Mouse (Mus musculus) embryonic facial prominence, embryonic 14.5 days (tissue): ENCODE data around the gene Rundc3a. TPM values are rescaled to one million over a fixed set of nuclear protein-coding genes. Genes with fewer than 3 reads are reported as not detected.

ENCODE experiments used
- ATAC-seq: fragments of 200-750 bp; cut with Nextera tagmentation; 2 replicates; pipeline ENCODE4 v1.8.0; 2017; ENCODE audit warnings: low read depth, moderate number of reproducible peaks, moderate TSS enrichment
- DNase-seq: peaks from one replicate; pipeline ENCODE4 v3.0.0-alpha.2; 2015; ENCODE audit warnings: low spot score
- H3K27ac ChIP-seq: fragments of 300-500 bp; sonication (generic); replicated peaks from 2 replicates; pipeline ENCODE4 v1.5.1; 2014; ENCODE audit warnings: low read depth, mild to moderate bottlenecking, low read length, moderate library complexity
- H3K27me3 ChIP-seq: fragments of 300-500 bp; sonication (generic); replicated peaks from 2 replicates; pipeline ENCODE4 v1.6.1; 2014; ENCODE audit warnings: low read length; ENCODE audit not compliant: control insufficient read depth, insufficient read depth
- H3K36me3 ChIP-seq: fragments of 300-500 bp; sonication (generic); 2 replicates; pipeline ENCODE4 v1.6.1; 2014; ENCODE audit warnings: low read length, mixed read lengths; ENCODE audit not compliant: control insufficient read depth, insufficient read depth
- H3K4me1 ChIP-seq: fragments of 300-500 bp; sonication (generic); 2 replicates; pipeline ENCODE4 v1.6.1; 2014; ENCODE audit warnings: antibody characterized with exemption, low read length; ENCODE audit not compliant: control insufficient read depth, insufficient read depth
- H3K4me2 ChIP-seq: fragments of 300-500 bp; sonication (generic); 2 replicates; pipeline ENCODE4 v1.6.1; 2014; ENCODE audit warnings: low read depth, mild to moderate bottlenecking, low read length, moderate library complexity, mixed read lengths
- H3K4me3 ChIP-seq: fragments of 300-500 bp; sonication (generic); 2 replicates; pipeline ENCODE4 v1.5.1; 2014; ENCODE audit warnings: low read depth, mild to moderate bottlenecking, low read length
- H3K9ac ChIP-seq: fragments of 300-500 bp; sonication (generic); 2 replicates; pipeline ENCODE4 v1.6.1; 2014; ENCODE audit warnings: low read depth, mild to moderate bottlenecking, low read length, moderate library complexity, mixed read lengths
- H3K9me3 ChIP-seq: fragments of 300-500 bp; sonication (generic); 2 replicates; pipeline ENCODE4 v1.6.1; 2016; ENCODE audit warnings: low read length; ENCODE audit not compliant: control insufficient read depth
- WGBS: fragments of 180-500 bp; shearing (Covaris S2); extraction: QIAGEN DNeasy Blood & Tissue Kit; methylation state at CpG from one replicate; pipeline ENCODE4 v1.1.7; 2014; 5-methylcytosine and 5-hydroxymethylcytosine counted together
- polyA plus RNA-seq: library from polyadenylated mRNA; unstranded; fragments of >200 nt; fragmentation: Nextera tagmentation; extraction: Ambion mirVana; gene quantifications from 2 replicates; pipeline ENCODE4 v1.2.1, GENCODE M21; 2014

Gene Rundc3a
- polyA plus RNA-seq, 1 experiment from 2014 or later, result 7.1 TPM

DNA sequence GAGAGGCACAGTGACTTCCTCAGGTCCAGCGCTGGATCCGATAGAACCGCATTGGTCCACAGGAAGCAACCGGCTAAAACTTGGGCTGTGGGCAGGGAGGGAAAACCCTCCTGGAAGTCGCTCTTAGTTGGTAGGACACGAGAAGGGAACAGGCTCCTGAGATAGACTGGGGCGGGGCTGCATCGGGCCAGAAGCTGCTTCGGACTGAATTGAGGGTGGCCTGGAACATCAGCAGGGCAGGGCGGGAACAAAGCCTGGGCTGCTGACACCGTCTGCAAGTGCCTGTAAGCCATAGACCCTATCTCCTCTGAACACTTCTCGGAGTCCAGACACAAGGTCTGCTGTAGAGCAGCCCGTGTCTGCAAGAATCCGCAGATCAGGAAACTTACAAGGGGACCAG lies 20.3 kb upstream of the Rundc3a start:
- peaks cover 5% of the 10 kb centered on the region for H3K4me1 ChIP-seq

DNA sequence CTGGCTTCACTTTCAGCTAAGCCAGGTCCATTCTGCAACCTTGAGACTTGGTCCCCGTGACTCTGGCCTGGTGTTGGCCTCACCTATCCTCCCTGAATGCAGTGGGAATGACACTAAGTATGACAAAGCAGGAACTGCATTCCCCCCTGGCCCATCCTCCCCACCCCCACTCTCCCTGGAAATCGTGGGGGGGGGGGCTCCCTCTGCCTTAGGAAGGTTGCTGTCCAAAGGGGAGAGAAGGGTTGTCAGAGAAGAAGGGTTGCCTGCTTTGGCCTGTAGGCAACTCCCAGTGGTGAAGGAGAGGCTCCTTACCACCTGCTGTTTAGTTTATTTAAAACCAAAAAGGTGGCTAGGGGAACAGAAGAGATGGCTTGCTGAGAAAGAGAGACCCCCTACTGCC lies 19.6 kb upstream of the Rundc3a start:
- no peaks in the 10 kb centered on the region for H3K36me3 ChIP-seq
- no peaks in the 10 kb centered on the region; the same call in 1 of the 2 replicates for H3K27me3 ChIP-seq
- ATAC-seq (no peak), DNase-seq (no peak)
- H3K4me1 ChIP-seq, result peaks cover 5% of the 10 kb centered on the region
- no peak overlapping the region for H3K4me3 ChIP-seq
- 21% methylated on average over 2 of the region's 2 CpGs for WGBS
- no peak overlapping the region for H3K27ac ChIP-seq
- no peak overlapping the region for H3K9ac ChIP-seq
- H3K4me2 ChIP-seq, result no peak overlapping the region
- no peaks in the 10 kb centered on the region for H3K9me3 ChIP-seq

More for the DNA sequence above, 20.3 kb upstream of the Rundc3a start:
- 40% methylated on average over 14 of the region's 14 CpGs for WGBS
- DNase-seq (no peak), ATAC-seq (no peak)
- H3K9me3 ChIP-seq, result no peaks in the 10 kb centered on the region
- H3K4me3 ChIP-seq, result no peak overlapping the region
- no peaks in the 10 kb centered on the region for H3K36me3 ChIP-seq
- H3K4me2 ChIP-seq, result no peak overlapping the region
- H3K9ac ChIP-seq, result no peak overlapping the region
- H3K27me3 ChIP-seq, result no peaks in the 10 kb centered on the region; the same call in 1 of the 2 replicates
- no peak overlapping the region for H3K27ac ChIP-seq

DNA sequence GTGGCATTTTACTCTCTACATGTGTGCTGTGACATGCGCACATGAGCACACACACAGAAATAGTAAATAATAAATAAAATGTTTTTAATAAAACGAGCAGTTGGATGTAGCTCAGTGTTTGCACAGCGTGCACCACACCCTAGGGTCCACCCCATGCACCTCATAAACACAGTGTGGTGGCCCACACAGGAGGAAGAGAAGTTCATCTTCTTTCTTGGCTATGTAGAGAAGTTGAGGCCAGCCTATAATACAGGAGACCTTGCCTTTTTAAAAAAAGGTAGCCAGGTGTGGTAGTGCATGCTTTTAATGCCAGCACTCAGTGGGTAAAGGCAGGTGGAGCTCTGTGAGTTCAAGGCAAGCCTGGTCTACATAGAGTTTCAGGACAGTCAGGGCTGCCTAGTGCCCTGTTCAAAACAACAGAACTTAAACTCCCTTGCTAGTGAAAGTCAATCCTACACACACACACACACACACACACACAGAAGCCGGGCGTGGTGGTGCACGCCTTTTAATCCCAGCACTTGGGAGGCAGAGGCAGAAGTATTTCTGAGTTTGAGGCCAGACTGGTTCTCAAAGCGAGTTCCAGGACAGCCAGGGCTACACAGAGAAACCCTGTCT lies 19.0 kb upstream of the Rundc3a start:
- no peak for DNase-seq
- H3K4me3 ChIP-seq, result no peak overlapping the region
- H3K4me1 ChIP-seq, result peaks cover 5% of the 10 kb centered on the region
- no peak overlapping the region for H3K27ac ChIP-seq
- no peaks in the 10 kb centered on the region for H3K9me3 ChIP-seq
- 81% methylated on average over 7 of the region's 7 CpGs for WGBS
- H3K4me2 ChIP-seq, result no peak overlapping the region
- no peak for ATAC-seq
- no peaks in the 10 kb centered on the region for H3K36me3 ChIP-seq
- no peaks in the 10 kb centered on the region; the same call in 1 of the 2 replicates for H3K27me3 ChIP-seq
- no peak overlapping the region for H3K9ac ChIP-seq

DNA sequence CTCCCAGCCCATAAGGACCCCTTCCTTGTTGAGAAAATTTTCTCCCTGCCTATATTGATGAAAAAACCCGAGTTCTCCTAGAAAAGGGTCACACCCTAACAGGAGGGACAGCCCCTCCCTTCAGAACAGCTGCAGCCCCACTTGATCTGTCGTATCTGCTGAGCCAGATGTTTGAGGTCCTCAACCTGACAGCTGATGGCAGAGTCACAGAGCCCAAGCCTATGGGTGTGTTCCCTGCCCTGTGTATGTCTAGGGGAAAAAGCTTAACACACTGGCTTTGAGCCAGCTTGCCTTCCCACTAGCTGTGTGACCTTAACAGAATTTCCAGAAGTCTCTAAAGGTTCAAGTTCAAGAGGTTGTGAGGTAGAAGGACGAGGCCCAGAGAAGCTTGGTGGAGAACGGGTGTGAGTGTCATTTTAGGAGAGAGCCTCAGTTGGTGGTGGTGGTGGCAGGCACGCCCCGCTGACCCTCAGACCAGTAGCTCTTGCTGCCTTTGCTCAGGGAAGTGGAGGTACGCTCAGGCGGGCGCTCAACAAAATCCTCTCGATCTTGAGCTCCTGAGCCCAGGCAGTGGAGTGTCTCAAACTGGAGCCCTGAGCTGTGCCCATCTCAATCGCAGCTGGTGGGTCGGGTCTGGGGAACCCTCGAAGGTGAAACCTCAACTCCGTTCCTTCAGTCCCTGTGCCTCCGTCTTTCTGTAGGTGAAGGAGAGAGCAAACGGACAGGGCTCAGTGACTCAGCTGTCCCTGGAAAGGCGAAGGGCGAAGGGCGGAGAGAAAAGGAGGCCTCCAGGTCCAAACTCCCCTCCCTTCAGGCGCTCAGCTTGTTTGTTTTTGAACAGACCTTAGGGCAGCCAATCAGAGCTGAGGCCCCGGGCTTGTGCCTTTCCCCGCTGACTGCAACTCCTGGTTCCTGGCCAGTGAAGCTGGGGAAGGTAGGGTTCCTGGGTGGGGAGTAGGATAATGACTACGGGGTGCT lies 17.7 kb upstream of the Rundc3a start:
- no peaks in the 10 kb centered on the region; the same call in 1 of the 2 replicates for H3K27me3 ChIP-seq
- no peak overlapping the region for H3K27ac ChIP-seq
- peaks cover 5% of the 10 kb centered on the region for H3K4me1 ChIP-seq
- 7% methylated on average over 22 of the region's 23 CpGs for WGBS
- H3K9ac ChIP-seq, result 0 out of 2 replicates have a peak overlapping the region, but pooled peaks have one; percentile 19
- H3K4me2 ChIP-seq, result peak overlapping the region; percentile 37
- H3K4me3 ChIP-seq, result peak overlapping the region; percentile 15; the same call in 1 of the 2 replicates
- ATAC-seq (peak; percentile 74), DNase-seq (peak; percentile 77)
- H3K36me3 ChIP-seq, result no peaks in the 10 kb centered on the region
- no peaks in the 10 kb centered on the region for H3K9me3 ChIP-seq

DNA sequence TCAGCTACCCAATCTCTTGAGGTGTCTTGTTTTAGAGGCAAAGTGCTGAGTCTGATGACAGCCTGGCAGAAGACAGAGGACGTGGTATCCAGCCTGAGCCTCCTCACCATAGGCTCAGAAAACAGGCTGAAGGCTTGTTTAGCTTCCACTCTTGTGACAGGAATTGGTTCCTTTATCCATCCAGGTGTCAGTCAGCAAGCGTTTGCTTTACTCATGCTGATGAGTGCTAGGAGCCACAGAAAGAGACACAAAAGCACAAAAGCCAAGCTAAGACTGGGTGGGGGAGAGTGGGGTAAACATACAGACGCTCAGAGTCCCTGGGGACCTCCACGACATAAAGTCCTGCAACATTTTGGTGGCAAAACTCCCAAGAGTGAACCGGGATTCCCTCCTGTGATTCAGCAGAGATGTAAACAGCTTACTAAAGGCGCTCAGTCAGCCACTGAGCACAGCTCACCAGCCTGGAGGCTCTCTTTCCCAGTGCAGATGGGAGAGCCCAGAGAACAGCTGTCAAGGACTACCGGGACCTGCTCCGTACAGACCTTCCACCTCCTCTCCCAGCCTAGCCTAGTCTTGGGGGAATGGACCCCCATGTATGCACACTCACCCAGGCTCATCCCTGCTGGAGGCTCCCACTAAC lies 16.9 kb upstream of the Rundc3a start:
- peaks cover 5% of the 10 kb centered on the region for H3K4me1 ChIP-seq
- H3K9me3 ChIP-seq, result no peaks in the 10 kb centered on the region
- whole genome bisulfite sequencing, result 12% methylated on average over 8 of the region's 8 CpGs
- no peaks in the 10 kb centered on the region for H3K36me3 ChIP-seq
- H3K9ac ChIP-seq, result 0 out of 2 replicates have a peak overlapping the region, but pooled peaks have one; percentile 5
- peak overlapping the region; percentile 37 for H3K4me2 ChIP-seq
- H3K4me3 ChIP-seq, result no peak overlapping the region
- H3K27ac ChIP-seq, result no peak overlapping the region
- DNase-seq, result no peak
- peak; percentile 38; the same call in 1 of the 2 replicates for ATAC-seq
- no peaks in the 10 kb centered on the region; the same call in 1 of the 2 replicates for H3K27me3 ChIP-seq

DNA sequence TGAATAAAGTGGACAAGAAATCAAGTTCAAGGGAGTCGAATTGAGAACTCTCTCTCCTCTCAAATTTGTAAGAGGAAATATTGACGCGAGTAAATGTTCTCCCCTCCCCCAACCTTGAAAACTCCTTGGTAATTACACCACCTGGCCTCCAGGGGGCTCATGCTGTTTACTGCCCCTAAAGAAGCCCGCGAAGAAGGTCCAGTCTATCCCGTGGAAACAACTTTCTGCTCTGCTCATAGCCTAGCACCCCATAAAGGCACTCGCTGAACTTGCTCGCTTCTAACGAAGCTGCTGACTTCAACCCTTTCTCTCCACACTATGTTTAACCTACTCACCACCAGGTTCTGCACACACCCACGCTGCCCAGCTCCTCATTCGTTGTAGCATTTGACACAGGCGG lies 16.0 kb upstream of the Rundc3a start:
- Histone ChIP-seq H3K27ac (no peak overlapping the region), H3K4me3 (no peak overlapping the region), H3K27me3 (no peaks in the 10 kb centered on the region; the same call in 1 of the 2 replicates), H3K4me1 (peaks cover 5% of the 10 kb centered on the region), H3K9me3 (no peaks in the 10 kb centered on the region), H3K36me3 (no peaks in the 10 kb centered on the region), H3K9ac (no peak overlapping the region), H3K4me2 (no peak overlapping the region)
- 65% methylated on average over 12 of the region's 12 CpGs for WGBS
- no peak for ATAC-seq
- DNase-seq, result no peak

DNA sequence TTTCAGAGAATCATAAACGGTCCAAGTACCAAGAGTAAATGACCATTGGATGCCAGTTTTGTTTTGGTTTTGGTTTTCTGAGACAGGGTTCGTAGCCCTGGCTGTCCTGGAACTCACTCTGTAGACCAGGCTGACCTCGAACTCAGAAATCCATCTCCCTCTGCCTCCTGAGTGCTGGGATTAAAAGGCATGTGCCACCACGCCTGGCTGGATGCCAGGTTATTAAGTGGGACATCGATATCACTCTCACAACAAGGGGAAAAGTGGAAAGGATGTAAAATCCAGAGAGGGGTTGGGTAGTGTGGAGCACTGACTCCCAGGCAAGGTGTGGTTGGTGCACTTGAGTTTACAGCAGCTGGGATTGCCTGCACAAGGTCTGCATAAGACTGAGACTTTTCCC lies 13.1 kb upstream of the Rundc3a start:
- Histone ChIP-seq H3K27ac (no peak overlapping the region), H3K9me3 (no peaks in the 10 kb centered on the region), H3K4me1 (peaks cover 5% of the 10 kb centered on the region), H3K4me2 (no peak overlapping the region), H3K4me3 (no peak overlapping the region), H3K9ac (no peak overlapping the region), H3K27me3 (no peaks in the 10 kb centered on the region), H3K36me3 (no peaks in the 10 kb centered on the region)
- 79% methylated on average over 5 of the region's 5 CpGs for WGBS
- DNase-seq (no peak), ATAC-seq (no peak)

DNA sequence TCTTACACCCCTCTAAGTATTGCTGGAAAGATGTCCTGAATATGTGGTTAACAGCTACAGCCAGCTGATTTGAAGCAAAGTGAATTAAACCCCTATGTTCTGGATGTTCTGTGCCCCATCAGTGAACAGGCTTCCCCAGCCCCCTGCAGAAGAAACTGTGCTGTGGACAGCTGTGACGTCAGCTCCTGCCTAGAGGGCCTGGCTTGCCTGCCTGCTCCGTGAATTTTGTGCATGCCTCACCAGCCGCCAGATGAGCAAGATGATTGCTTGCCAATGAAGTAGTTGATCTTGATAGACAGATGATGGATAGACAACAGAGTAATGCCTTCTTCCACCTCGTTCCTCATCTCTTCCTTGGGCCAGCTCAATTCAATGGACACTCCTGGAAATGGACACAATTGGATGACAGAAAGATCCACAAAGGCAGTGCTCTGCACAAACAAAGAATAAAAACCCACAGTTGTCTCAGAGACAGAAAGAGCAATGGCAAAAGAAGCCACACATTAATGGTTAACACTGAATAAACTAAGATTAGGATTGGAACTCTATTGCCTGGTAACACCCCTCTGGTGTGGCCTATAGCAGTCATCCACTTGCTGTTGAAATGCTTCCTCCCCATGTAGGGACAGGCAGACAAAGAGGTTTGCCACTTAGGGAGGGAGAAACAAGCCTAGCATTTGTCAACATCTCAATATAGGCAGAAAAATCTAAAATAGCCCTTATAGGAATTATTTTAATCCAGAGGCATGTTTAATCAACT lies 11.7 kb upstream of the Rundc3a start:
- 34% methylated on average over 4 of the region's 4 CpGs for WGBS
- H3K9ac ChIP-seq, result no peak overlapping the region
- ATAC-seq, result no peak

More for the DNA sequence above, 11.7 kb upstream of the Rundc3a start:
- DNase-seq, result no peak
- H3K27ac ChIP-seq, result no peak overlapping the region
- H3K4me3 ChIP-seq, result no peak overlapping the region
- no peaks in the 10 kb centered on the region for H3K36me3 ChIP-seq
- no peaks in the 10 kb centered on the region for H3K4me1 ChIP-seq
- no peaks in the 10 kb centered on the region for H3K9me3 ChIP-seq
- H3K27me3 ChIP-seq, result no peaks in the 10 kb centered on the region
- no peak overlapping the region for H3K4me2 ChIP-seq
